Mouse (Mus musculus): Measurements from ENCODE around the gene Bcl7c. TPM values are rescaled to one million over a fixed set of nuclear protein-coding genes. Genes with fewer than 3 reads are reported as not detected.
"Not testable (repeated sequence)": the region's sequence is repeated elsewhere in the genome, so short reads cannot be mapped to it uniquely, and the experiment has no call there.

Gene Bcl7c
- polyA plus RNA-seq, 1 experiment from 2014 or later: 50.2 TPM

GRCm38 (mm10) chr7:127746494-127747491 is 38.1 kb upstream of the Bcl7c start:
- peak overlapping the region; percentile 92 for H3K4me3 ChIP-seq (replicated peaks; ENCODE audit: low read length)
- H3K4me1 ChIP-seq (replicated peaks; ENCODE audit: control insufficient read depth, insufficient read depth, low read length): peaks cover 16% of the 10 kb centered on the region; the same call in 1 of the 2 replicates
- H3K27ac ChIP-seq: peak overlapping the region; percentile 77
- DNase-seq (ENCODE audit: low spot score) (no peak), ATAC-seq (ENCODE audit: low FRiP score) (no peak)
- peak overlapping the region; percentile 90 for H3K9ac ChIP-seq
- peak overlapping the region; percentile 66 for H3K4me2 ChIP-seq (replicated peaks)
- H3K9me3 ChIP-seq (ENCODE audit: control insufficient read depth, low read length): no peaks in the 10 kb centered on the region
- no peaks in the 10 kb centered on the region for H3K27me3 ChIP-seq (ENCODE audit: control insufficient read depth, insufficient read depth, low read length)
- peaks cover 37% of the 10 kb centered on the region for H3K36me3 ChIP-seq (replicated peaks; ENCODE audit: control insufficient read depth, insufficient read depth)
- WGBS: 1% methylated on average over 41 of the region's 62 CpGs

- Histone ChIP-seq H3K4me3 (replicated peaks; ENCODE audit: low read length) (peak overlapping the region; percentile 92), H3K9me3 (ENCODE audit: control insufficient read depth, low read length) (no peaks in the 10 kb centered on the region), H3K9ac (peak overlapping the region; percentile 90), H3K27ac (peak overlapping the region; percentile 89), H3K4me1 (replicated peaks; ENCODE audit: control insufficient read depth, insufficient read depth, low read length) (peaks cover 16% of the 10 kb centered on the region; the same call in 1 of the 2 replicates), H3K27me3 (ENCODE audit: control insufficient read depth, insufficient read depth, low read length) (no peaks in the 10 kb centered on the region), H3K4me2 (replicated peaks) (peak overlapping the region; percentile 66), H3K36me3 (replicated peaks; ENCODE audit: control insufficient read depth, insufficient read depth) (peaks cover 27% of the 10 kb centered on the region)
- WGBS: under 1% methylated on average over 39 of the region's 39 CpGs
- DNase-seq (ENCODE audit: low spot score) (peak; percentile 98), ATAC-seq (ENCODE audit: low FRiP score) (peak; percentile 91)
Observed at GRCm38 (mm10) chr7:127745652-127746493, 37.1 kb upstream of the Bcl7c start.

GRCm38 (mm10) chr7:127745251-127745651 is 36.5 kb upstream of the Bcl7c start:
- WGBS: 0% methylated on average over 19 of the region's 19 CpGs
- H3K27ac ChIP-seq: peak overlapping the region; percentile 89

GRCm38 (mm10) chr7:127744366-127745045 is 35.8 kb upstream of the Bcl7c start, which contains the start of gene Fbxl19:
Fbxl19 (plus strand) TSS chr7:127744543.
- no peaks in the 10 kb centered on the region for H3K9me3 ChIP-seq (ENCODE audit: control insufficient read depth, low read length)
- peak within 1 kb of the TSS; percentile 50 for H3K9ac ChIP-seq
- peak within 1 kb of the TSS; percentile 89 for H3K27ac ChIP-seq
- H3K4me2 ChIP-seq (replicated peaks): peak within 1 kb of the TSS; percentile 66
- no peaks in the 10 kb centered on the region for H3K27me3 ChIP-seq (ENCODE audit: control insufficient read depth, insufficient read depth, low read length)
- peaks cover 16% of the 10 kb centered on the region; the same call in 1 of the 2 replicates for H3K4me1 ChIP-seq (replicated peaks; ENCODE audit: control insufficient read depth, insufficient read depth, low read length)
- peak within 1 kb of the TSS; percentile 92 for H3K4me3 ChIP-seq (replicated peaks; ENCODE audit: low read length)
- peak; percentile 75 for DNase-seq (ENCODE audit: low spot score)
- WGBS: under 1% methylated on average over 26 of the region's 26 CpGs
- ATAC-seq (ENCODE audit: low FRiP score): no peak
- peaks cover 15% of the 10 kb centered on the region for H3K36me3 ChIP-seq (replicated peaks; ENCODE audit: control insufficient read depth, insufficient read depth)

More at GRCm38 (mm10) chr7:127745251-127745651, 36.5 kb upstream of the Bcl7c start:
- Histone ChIP-seq H3K4me1 (replicated peaks; ENCODE audit: control insufficient read depth, insufficient read depth, low read length) (peaks cover 16% of the 10 kb centered on the region; the same call in 1 of the 2 replicates), H3K4me2 (replicated peaks) (peak overlapping the region; percentile 66), H3K27me3 (ENCODE audit: control insufficient read depth, insufficient read depth, low read length) (no peaks in the 10 kb centered on the region), H3K36me3 (replicated peaks; ENCODE audit: control insufficient read depth, insufficient read depth) (peaks cover 22% of the 10 kb centered on the region), H3K9me3 (ENCODE audit: control insufficient read depth, low read length) (no peaks in the 10 kb centered on the region), H3K9ac (peak overlapping the region; percentile 50), H3K4me3 (replicated peaks; ENCODE audit: low read length) (peak overlapping the region; percentile 92)
- ATAC-seq (ENCODE audit: low FRiP score): peak; percentile 88
- DNase-seq (ENCODE audit: low spot score): peak; percentile 96

GRCm38 (mm10) chr7:127732066-127732465 is 23.3 kb upstream of the Bcl7c start, which contains the start of gene Ctf2:
Ctf2 (minus strand) TSS chr7:127732166.
- no CpG with 5 or more reads among the region's 5 CpGs for WGBS
- H3K4me3 ChIP-seq (replicated peaks; ENCODE audit: low read length); DNase-seq (ENCODE audit: low spot score): not testable (repeated sequence)

GRCm38 (mm10) chr7:127730170-127730569 is 21.4 kb upstream of the Bcl7c start:
- H3K4me3 ChIP-seq (replicated peaks; ENCODE audit: low read length): no peak overlapping the region
- 73% methylated on average over 4 of the region's 4 CpGs for WGBS
- H3K27me3 ChIP-seq (ENCODE audit: control insufficient read depth, insufficient read depth, low read length): no peaks in the 10 kb centered on the region
- no peaks in the 10 kb centered on the region for H3K36me3 ChIP-seq (replicated peaks; ENCODE audit: control insufficient read depth, insufficient read depth)
- H3K4me1 ChIP-seq (replicated peaks; ENCODE audit: control insufficient read depth, insufficient read depth, low read length): no peaks in the 10 kb centered on the region
- H3K27ac ChIP-seq: no peak overlapping the region
- H3K9ac ChIP-seq: no peak overlapping the region
- H3K4me2 ChIP-seq (replicated peaks): no peak overlapping the region
- H3K9me3 ChIP-seq (ENCODE audit: control insufficient read depth, low read length): no peaks in the 10 kb centered on the region
- DNase-seq (ENCODE audit: low spot score): no peak
- ATAC-seq (ENCODE audit: low FRiP score): no peak

More at GRCm38 (mm10) chr7:127732066-127732465, 23.3 kb upstream of the Bcl7c start, which contains the start of gene Ctf2:
- H3K9me3 ChIP-seq (ENCODE audit: control insufficient read depth, low read length); H3K4me2 ChIP-seq (replicated peaks); H3K4me1 ChIP-seq (replicated peaks; ENCODE audit: control insufficient read depth, insufficient read depth, low read length); H3K9ac ChIP-seq; ATAC-seq (ENCODE audit: low FRiP score); H3K36me3 ChIP-seq (replicated peaks; ENCODE audit: control insufficient read depth, insufficient read depth); H3K27ac ChIP-seq; H3K27me3 ChIP-seq (ENCODE audit: control insufficient read depth, insufficient read depth, low read length): not testable (repeated sequence)

GRCm38 (mm10) chr7:127727898-127728297 is 19.2 kb upstream of the Bcl7c start:
- Histone ChIP-seq H3K36me3 (replicated peaks; ENCODE audit: control insufficient read depth, insufficient read depth) (no peaks in the 10 kb centered on the region), H3K4me2 (replicated peaks) (no peak overlapping the region)
- ATAC-seq (ENCODE audit: low FRiP score): no peak

GRCm38 (mm10) chr7:127725924-127726323 is 17.2 kb upstream of the Bcl7c start:
- Histone ChIP-seq H3K27ac (no peak overlapping the region), H3K4me1 (replicated peaks; ENCODE audit: control insufficient read depth, insufficient read depth, low read length) (no peaks in the 10 kb centered on the region), H3K4me3 (replicated peaks; ENCODE audit: low read length) (no peak overlapping the region), H3K27me3 (ENCODE audit: control insufficient read depth, insufficient read depth, low read length) (no peaks in the 10 kb centered on the region), H3K9ac (no peak overlapping the region), H3K9me3 (ENCODE audit: control insufficient read depth, low read length) (no peaks in the 10 kb centered on the region), H3K36me3 (replicated peaks; ENCODE audit: control insufficient read depth, insufficient read depth) (no peaks in the 10 kb centered on the region), H3K4me2 (replicated peaks) (no peak overlapping the region)
- 51% methylated on average over 6 of the region's 6 CpGs for WGBS
- no peak for DNase-seq (ENCODE audit: low spot score)
- no peak for ATAC-seq (ENCODE audit: low FRiP score)

More at GRCm38 (mm10) chr7:127727898-127728297, 19.2 kb upstream of the Bcl7c start:
- Histone ChIP-seq H3K9ac (no peak overlapping the region), H3K9me3 (ENCODE audit: control insufficient read depth, low read length) (no peaks in the 10 kb centered on the region), H3K27me3 (ENCODE audit: control insufficient read depth, insufficient read depth, low read length) (no peaks in the 10 kb centered on the region), H3K4me1 (replicated peaks; ENCODE audit: control insufficient read depth, insufficient read depth, low read length) (no peaks in the 10 kb centered on the region), H3K4me3 (replicated peaks; ENCODE audit: low read length) (no peak overlapping the region), H3K27ac (no peak overlapping the region)
- no peak for DNase-seq (ENCODE audit: low spot score)
- 86% methylated on average over 7 of the region's 7 CpGs for WGBS
